Mouse (Mus musculus) gastrocnemius, postnatal 14 days (tissue): ENCODE data around the gene Serinc5. TPM values are rescaled to one million over a fixed set of nuclear protein-coding genes. Genes with fewer than 3 reads are reported as not detected.

Source experiments
- DNase-seq: peaks from one replicate; pipeline ENCODE4 v3.0.0; 2021; ENCODE audit warnings: mixed read lengths
- intact Hi-C: fragments of 180-260 bp; cut with DNase I; formaldehyde crosslinking; loops from one replicate; pipeline ENCODE4 v1.15.1; 2025; ENCODE audit warnings: low total_unique reads
- total RNA-seq, 2 experiments: library from RNA; stranded (reverse); gene quantifications; 2 replicates each; pipeline ENCODE4 v1.2.3; 2021

Serinc5 gene
- total RNA-seq, 2 experiments from 2014 or later, result 11.7 to 15.2 TPM

DNA sequence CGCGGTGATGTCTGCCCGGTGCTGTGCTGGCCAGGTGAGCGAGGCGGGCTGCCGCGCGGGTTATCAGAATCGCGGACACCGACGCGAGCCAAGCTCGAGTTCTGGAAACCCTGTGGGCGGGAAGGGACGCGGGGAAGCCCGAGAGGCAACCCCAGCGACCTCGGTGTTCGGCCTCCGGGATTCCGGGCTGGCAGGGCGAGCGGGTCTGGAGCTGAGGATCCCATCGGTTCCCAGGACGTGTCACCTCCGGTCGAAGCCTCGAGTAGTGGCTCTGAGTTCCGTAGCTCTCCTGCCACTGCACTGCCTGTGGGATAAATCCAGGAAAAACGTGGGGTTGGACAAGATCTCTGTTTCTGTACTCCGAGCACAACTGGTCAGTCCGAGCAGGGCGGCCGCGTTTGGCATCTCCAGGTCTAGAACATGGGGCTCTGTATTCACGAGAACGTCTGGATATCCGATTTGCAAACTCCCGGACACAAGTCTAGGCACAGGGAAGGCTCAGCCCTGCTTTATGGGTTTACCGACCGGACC is 428 bp downstream of the Serinc5 start:
- peak; percentile 63 for DNase-seq

GRCm38 (mm10) chr13:92611917-92612316 is 1.0 kb downstream of the Serinc5 start:
- intact Hi-C loops, result loop anchor here (5.0 kb wide), 1 partner anchor 1545 kb away; no protein-coding TSS in a partner anchor

More for the DNA sequence above, 428 bp downstream of the Serinc5 start:
- intact Hi-C loops, result loop anchor here (5.0 kb wide), 1 partner anchor 1546 kb away; no protein-coding TSS in a partner anchor

GRCm38 (mm10) chr13:92613094-92613493 is 2.2 kb downstream of the Serinc5 start:
- DNase-seq, result no peak
- intact Hi-C loops, result loop anchor here (5.0 kb wide), 1 partner anchor 1544 kb away; no protein-coding TSS in a partner anchor

More at GRCm38 (mm10) chr13:92611917-92612316, 1.0 kb downstream of the Serinc5 start:
- DNase-seq, result no peak

GRCm38 (mm10) chr13:92615201-92615600 is 4.3 kb downstream of the Serinc5 start:
- DNase-seq, result no peak
- intact Hi-C loops, result loop anchor here (2.0 kb wide), 1 partner anchor 14 kb away; no protein-coding TSS in a partner anchor

GRCm38 (mm10) chr13:92616459-92616858 is 5.6 kb downstream of the Serinc5 start:
- DNase-seq, result no peak
- intact Hi-C loops, result no loop called here

- DNase-seq, result no peak
- intact Hi-C loops, result no loop called here
These were observed 15.3 kb downstream of the Serinc5 start for GRCm38 (mm10) chr13:92626196-92626595.

- DNase-seq, result no peak
- intact Hi-C loops, result no loop called here
These were observed 15.8 kb downstream of the Serinc5 start for GRCm38 (mm10) chr13:92626725-92627124.

GRCm38 (mm10) chr13:92629509-92629908 is 18.6 kb downstream of the Serinc5 start:
- intact Hi-C loops, result loop anchor here (2.0 kb wide), 1 partner anchor 15 kb away; no protein-coding TSS in a partner anchor
- DNase-seq, result no peak

GRCm38 (mm10) chr13:92631450-92631849 is 20.6 kb downstream of the Serinc5 start:
- no peak for DNase-seq
- intact Hi-C loops, result no loop called here

- DNase-seq, result no peak
These were observed 21.7 kb downstream of the Serinc5 start for GRCm38 (mm10) chr13:92632550-92632949.

GRCm38 (mm10) chr13:92635040-92635439 is 24.1 kb downstream of the Serinc5 start:
- no peak for DNase-seq
- intact Hi-C loops, result no loop called here

More at GRCm38 (mm10) chr13:92632550-92632949, 21.7 kb downstream of the Serinc5 start:
- intact Hi-C loops, result no loop called here

DNA sequence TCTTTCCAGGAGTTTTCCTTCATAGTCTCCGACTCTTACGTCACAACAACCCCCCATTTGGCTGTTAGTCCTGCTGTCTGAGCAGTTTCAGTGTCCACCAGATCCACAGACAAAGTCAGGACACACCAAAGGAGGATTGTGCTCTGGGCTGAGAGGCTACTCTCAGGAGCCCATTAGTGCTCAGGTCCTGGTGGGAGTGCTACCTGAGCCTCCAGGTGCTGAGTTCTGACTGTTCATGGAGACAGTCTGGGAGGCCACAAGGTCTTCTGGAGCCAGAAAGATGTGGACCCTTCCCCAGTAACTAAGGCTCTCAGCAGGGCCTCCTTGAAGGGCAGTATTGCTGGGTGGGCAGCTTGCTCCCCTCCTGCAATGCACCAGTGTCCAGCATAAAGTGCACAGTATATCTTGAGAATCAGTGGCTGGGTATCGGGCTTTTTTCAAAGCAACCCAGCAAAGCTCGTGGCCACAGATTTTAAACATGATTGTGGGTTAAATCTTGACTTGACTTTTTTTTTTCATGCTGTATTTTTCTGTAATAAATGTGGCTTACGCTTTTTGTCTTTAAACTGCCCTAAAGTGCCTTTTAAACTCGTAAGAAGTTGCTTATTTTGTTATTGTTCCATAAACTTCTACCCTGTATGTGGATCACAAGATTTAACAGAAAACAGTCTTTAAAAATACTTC is 25.5 kb downstream of the Serinc5 start:
- no peak for DNase-seq
- intact Hi-C loops, result no loop called here

DNA sequence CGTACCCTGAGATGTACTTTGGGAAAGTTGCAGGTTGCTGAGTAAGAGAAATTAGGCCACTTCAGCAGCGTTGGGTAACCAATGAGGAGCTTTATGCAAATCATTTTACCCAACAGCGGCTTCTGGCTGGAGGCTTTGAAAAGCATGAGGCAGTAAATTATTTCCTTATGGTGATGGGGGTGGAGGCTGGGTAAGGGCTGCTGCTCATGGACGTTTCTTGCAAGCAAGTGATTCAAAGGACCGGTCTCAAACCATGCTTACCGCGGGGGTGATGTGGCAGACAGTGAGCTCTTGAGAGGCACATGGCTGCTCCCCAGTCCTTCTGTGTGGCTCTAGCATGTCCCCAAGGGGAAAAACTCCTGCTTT is 26.0 kb downstream of the Serinc5 start:
- DNase-seq, result peak; percentile 34
- intact Hi-C loops, result no loop called here

DNA sequence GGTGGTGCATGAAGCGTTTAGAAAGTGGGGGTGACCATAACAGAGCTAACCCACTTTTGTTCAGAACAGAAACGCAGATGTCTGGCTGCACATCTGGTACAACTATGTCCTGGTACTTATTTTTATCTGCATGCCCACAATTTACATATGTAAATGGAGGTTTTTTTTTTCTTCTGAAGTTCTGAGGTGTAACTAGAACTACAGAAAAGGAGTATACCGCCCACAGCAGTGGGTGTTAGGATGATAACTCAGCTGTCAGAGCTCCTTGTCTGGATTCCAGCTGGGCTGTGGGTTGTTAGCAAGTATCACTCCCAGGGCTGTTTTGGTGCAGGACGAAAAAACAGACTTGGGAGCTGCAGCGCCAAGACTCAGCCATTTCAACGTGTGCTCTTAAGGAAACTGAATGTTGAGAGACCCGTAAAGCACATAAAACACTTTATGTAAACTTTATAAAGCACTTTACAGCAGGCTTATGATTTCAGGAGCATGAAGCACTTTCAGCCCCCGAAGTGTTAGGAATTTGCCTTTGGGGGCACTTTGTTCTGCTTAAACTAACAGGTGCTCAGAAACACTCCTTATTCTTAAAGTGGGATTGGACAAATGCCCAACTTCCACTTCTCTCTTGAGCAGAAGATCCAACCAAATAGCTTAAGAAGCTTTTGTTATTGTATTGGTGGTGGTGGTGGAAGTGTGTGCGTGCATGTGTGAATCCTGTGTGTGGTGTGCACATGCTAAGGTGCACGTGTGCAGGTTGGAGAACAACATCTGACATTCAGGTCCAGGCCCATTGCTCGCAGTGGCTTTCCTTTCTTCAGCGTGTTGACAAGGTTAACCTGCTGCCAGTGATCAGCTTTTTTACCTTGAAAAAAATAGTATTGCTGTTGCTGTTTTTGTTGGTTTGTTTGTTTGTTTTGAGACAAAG is 28.5 kb downstream of the Serinc5 start:
- intact Hi-C loops, result no loop called here

GRCm38 (mm10) chr13:92644199-92644598 is 33.3 kb downstream of the Serinc5 start:
- DNase-seq, result no peak
- intact Hi-C loops, result no loop called here

More for the DNA sequence above, 28.5 kb downstream of the Serinc5 start:
- DNase-seq, result no peak

GRCm38 (mm10) chr13:92644753-92645152 is 33.9 kb downstream of the Serinc5 start:
- intact Hi-C loops, result no loop called here
- no peak for DNase-seq

- DNase-seq, result peak; percentile 65
- intact Hi-C loops, result no loop called here
These were observed 36.8 kb downstream of the Serinc5 start for GRCm38 (mm10) chr13:92647695-92648094.

GRCm38 (mm10) chr13:92649111-92649510 is 38.2 kb downstream of the Serinc5 start:
- intact Hi-C loops, result no loop called here
- no peak for DNase-seq

DNA sequence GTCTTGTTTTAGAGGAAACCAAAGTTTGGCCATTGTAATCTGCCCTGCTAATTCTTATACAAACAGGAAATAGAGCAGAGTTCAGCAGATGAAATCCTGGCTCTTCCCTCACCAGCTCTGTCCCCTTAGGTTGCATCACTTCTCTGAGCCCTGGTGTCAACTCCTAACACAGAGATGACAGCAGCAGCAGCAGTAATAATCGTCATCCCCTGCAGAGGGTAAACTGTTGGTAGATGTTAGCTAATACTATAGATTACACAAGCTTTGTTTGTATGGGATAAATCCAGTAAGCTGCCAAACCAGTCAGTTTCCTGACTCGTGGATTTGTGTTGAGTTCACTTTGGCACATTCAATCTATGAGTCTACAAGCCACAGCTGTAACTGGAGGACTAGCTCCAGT is 40.1 kb downstream of the Serinc5 start:
- DNase-seq, result no peak
- intact Hi-C loops, result no loop called here

DNA sequence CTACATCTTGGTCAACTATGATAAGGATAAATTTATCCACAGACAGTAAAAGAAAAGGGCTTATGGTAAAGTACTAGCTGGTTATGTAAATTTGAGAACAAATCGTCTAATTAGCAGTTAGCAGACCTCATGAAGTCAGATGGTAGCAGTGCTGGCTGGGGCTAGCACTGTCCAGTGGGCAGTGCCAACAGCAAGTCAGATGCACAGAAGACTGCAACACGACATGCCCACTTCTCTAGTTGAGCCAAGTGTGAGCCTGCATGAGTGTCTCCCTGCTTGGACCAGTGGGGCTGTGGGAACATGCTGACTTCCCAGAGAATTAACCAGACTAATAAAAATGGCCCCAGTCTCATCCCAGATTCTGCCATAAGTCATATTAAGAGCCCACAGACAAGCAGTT is 41.6 kb downstream of the Serinc5 start:
- intact Hi-C loops, result no loop called here
- no peak for DNase-seq
